Mouse (Mus musculus) CH12.LX (cell line): ENCODE data around the gene Hist1h4f. TPM values are rescaled to one million over a fixed set of nuclear protein-coding genes. Genes with fewer than 3 reads are reported as not detected.
A peak's percentile ranks its signal among the peaks of the same experiment; 100 is the strongest.
"Not testable (repeated sequence)": the region's sequence is repeated elsewhere in the genome, so short reads cannot be mapped to it uniquely, and the experiment has no call there.

Experiments used
- DNase-seq: peaks from one replicate; pipeline ENCODE4 v3.0.0-alpha.2; 2013; ENCODE audit errors: extremely low read depth
- H3K27ac ChIP-seq: 2 replicates; pipeline ENCODE4 v1.5.1; 2012; ENCODE audit warnings: low read depth, mild to moderate bottlenecking, control low read depth, moderate library complexity; ENCODE audit not compliant: insufficient read depth
- H3K27me3 ChIP-seq: replicated peaks from 2 replicates; pipeline ENCODE3; 2012; ENCODE audit warnings: inconsistent platforms
- H3K36me3 ChIP-seq, 2 experiments: replicated peaks in 1 of 2; 2 replicates each; pipeline versions ENCODE3 to v1.6.1; 2012; ENCODE audit warnings: inconsistent platforms in 1 of 2, low read length in 1 of 2, mild to moderate bottlenecking in 1 of 2, mixed read lengths in 1 of 2, moderate library complexity in 1 of 2; ENCODE audit not compliant: control insufficient read depth in 1 of 2, insufficient read depth in 1 of 2
- H3K4me1 ChIP-seq, 2 experiments: 2 replicates each; pipeline ENCODE4 v1.6.1; 2012; ENCODE audit warnings: inconsistent platforms in 1 of 2, moderate library complexity in 1 of 2; ENCODE audit not compliant: insufficient read depth in 2 of 2, control insufficient read depth in 1 of 2
- H3K4me2 ChIP-seq: 2 replicates; pipeline ENCODE4 v1.6.1; 2012; ENCODE audit warnings: low read depth, mild to moderate bottlenecking, control low read depth; ENCODE audit not compliant: poor library complexity, insufficient read depth, severe bottlenecking
- H3K4me3 ChIP-seq, 3 experiments: fragments of 150-350 bp in 1 of 3; sonication (generic) in 1 of 3; replicated peaks in 1 of 3; 2 replicates each; pipeline versions ENCODE3 to v1.5.1; 2011 to 2012; ENCODE audit warnings: low read depth in 2 of 3, low read length in 2 of 3, mild to moderate bottlenecking in 2 of 3, moderate library complexity in 2 of 3, control low read depth in 1 of 3, improper control_type of control experiment in 1 of 3, inconsistent platforms in 1 of 3, mixed read lengths in 1 of 3; ENCODE audit not compliant: poor library complexity in 1 of 3
- H3K79me2 ChIP-seq: replicated peaks from 2 replicates; pipeline ENCODE4 v1.6.1; 2012; ENCODE audit warnings: mild to moderate bottlenecking, moderate library complexity; ENCODE audit not compliant: control insufficient read depth, poor library complexity, insufficient read depth, severe bottlenecking; ENCODE audit errors: extremely low read depth
- H3K9ac ChIP-seq: 2 replicates; pipeline ENCODE4 v1.6.1; 2012; ENCODE audit warnings: low read depth, mild to moderate bottlenecking, control low read depth, moderate library complexity; ENCODE audit not compliant: insufficient read depth
- H3K9me3 ChIP-seq: replicated peaks from 2 replicates; pipeline ENCODE3; 2012; ENCODE audit warnings: low read length, inconsistent platforms, mixed read lengths
- BHLHE40 ChIP-seq: IDR thresholded peaks from 2 replicates; pipeline ENCODE4 v1.6.1; 2011; ENCODE audit warnings: mild to moderate bottlenecking, low read depth, low read length, improper control_type of control experiment
- CHD1 ChIP-seq: IDR thresholded peaks from 2 replicates; pipeline ENCODE4 v1.6.1; 2012; ENCODE audit warnings: low read depth, low read length, improper control_type of control experiment, inconsistent platforms
- CHD2 ChIP-seq: IDR thresholded peaks from 2 replicates; pipeline ENCODE4 v1.6.1; 2011; ENCODE audit warnings: low read length, improper control_type of control experiment
- HCFC1 ChIP-seq: IDR thresholded peaks from 2 replicates; pipeline ENCODE4 v1.6.1; 2012; ENCODE audit warnings: low read depth, mild to moderate bottlenecking, inconsistent platforms, low read length, improper control_type of control experiment
- IRF4 ChIP-seq: IDR thresholded peaks from 2 replicates; pipeline ENCODE4 v1.6.1; 2014; ENCODE audit warnings: low read depth, mild to moderate bottlenecking, inconsistent platforms, low read length, improper control_type of control experiment
- JUN ChIP-seq: IDR thresholded peaks from 2 replicates; pipeline ENCODE4 v1.6.1; 2011; ENCODE audit warnings: low read depth, mild to moderate bottlenecking, low read length, improper control_type of control experiment, moderate library complexity; ENCODE audit not compliant: insufficient read depth
- JUND ChIP-seq: conservative IDR thresholded peaks from 2 replicates; pipeline ENCODE4 v1.6.1; 2011; ENCODE audit warnings: low read depth, low read length, improper control_type of control experiment
- KAT2A ChIP-seq: IDR thresholded peaks from 2 replicates; pipeline ENCODE4 v1.6.1; 2012; ENCODE audit warnings: low read length, improper control_type of control experiment, inconsistent platforms; ENCODE audit not compliant: insufficient replicate concordance
- MAFK ChIP-seq: IDR thresholded peaks from 2 replicates; pipeline ENCODE4 v1.6.1; 2011; ENCODE audit warnings: low read length, improper control_type of control experiment; ENCODE audit not compliant: insufficient replicate concordance
- MAX ChIP-seq: IDR thresholded peaks from 2 replicates; pipeline ENCODE4 v1.6.1; 2011; ENCODE audit warnings: low read length, improper control_type of control experiment
- MAZ ChIP-seq: IDR thresholded peaks from 2 replicates; pipeline ENCODE4 v1.6.1; 2012; ENCODE audit warnings: low read depth, mild to moderate bottlenecking, inconsistent platforms, low read length, improper control_type of control experiment, moderate library complexity
- MEF2A ChIP-seq: IDR thresholded peaks from 2 replicates; pipeline ENCODE4 v1.6.1; 2014; ENCODE audit warnings: low read depth, mild to moderate bottlenecking, inconsistent platforms, low read length, improper control_type of control experiment, borderline replicate concordance
- MXI1 ChIP-seq: IDR thresholded peaks from 2 replicates; pipeline ENCODE4 v1.6.1; 2011; ENCODE audit warnings: mild to moderate bottlenecking, low read depth, low read length, improper control_type of control experiment
- NELFE ChIP-seq: IDR thresholded peaks from 2 replicates; pipeline ENCODE4 v1.6.1; 2011; ENCODE audit warnings: low read depth, low read length, improper control_type of control experiment
- NRF1 ChIP-seq: IDR thresholded peaks from 2 replicates; pipeline ENCODE4 v1.6.1; 2014; ENCODE audit warnings: low read depth, mild to moderate bottlenecking, inconsistent platforms, low read length, improper control_type of control experiment, moderate library complexity
- PAX5 ChIP-seq: IDR thresholded peaks from 2 replicates; pipeline ENCODE4 v1.6.1; 2012; ENCODE audit warnings: low read length, inconsistent platforms, mixed read lengths
- POLR2A ChIP-seq: IDR thresholded peaks from 2 replicates; pipeline ENCODE4 v1.6.1; 2011; ENCODE audit warnings: low read depth, mild to moderate bottlenecking, improper control_type of control experiment, low read length
- POLR2AphosphoS2 ChIP-seq: IDR thresholded peaks from 2 replicates; pipeline ENCODE4 v1.6.1; 2011; ENCODE audit warnings: low read depth, low read length, improper control_type of control experiment
- RAD21 ChIP-seq: IDR thresholded peaks from 2 replicates; pipeline ENCODE4 v1.6.1; 2011; ENCODE audit warnings: low read depth, mild to moderate bottlenecking, low read length, improper control_type of control experiment, moderate library complexity
- RCOR1 ChIP-seq: conservative IDR thresholded peaks from 2 replicates; pipeline ENCODE4 v1.6.1; 2012; ENCODE audit warnings: low read depth, mild to moderate bottlenecking, inconsistent platforms, low read length, improper control_type of control experiment
- SIN3A ChIP-seq: IDR thresholded peaks from 2 replicates; pipeline ENCODE4 v1.6.1; 2012; ENCODE audit warnings: low read length, improper control_type of control experiment, inconsistent platforms
- SMC3 ChIP-seq: IDR thresholded peaks from 2 replicates; pipeline ENCODE4 v1.6.1; 2011; ENCODE audit warnings: low read depth, low read length, improper control_type of control experiment
- TBP ChIP-seq: conservative IDR thresholded peaks from 2 replicates; pipeline ENCODE4 v1.6.1; 2011; ENCODE audit warnings: low read depth, low read length, improper control_type of control experiment
- UBTF ChIP-seq: IDR thresholded peaks from 2 replicates; pipeline ENCODE4 v1.6.1; 2012; ENCODE audit warnings: low read depth, mild to moderate bottlenecking, inconsistent platforms, low read length, improper control_type of control experiment, moderate library complexity
- USF1 ChIP-seq: IDR thresholded peaks from 2 replicates; pipeline ENCODE4 v1.6.1; 2014; ENCODE audit warnings: low read depth, mild to moderate bottlenecking, inconsistent platforms, low read length, improper control_type of control experiment
- USF2 ChIP-seq: conservative IDR thresholded peaks from 2 replicates; pipeline ENCODE4 v1.6.1; 2011; ENCODE audit warnings: low read depth, low read length, improper control_type of control experiment
- ZC3H11A ChIP-seq: IDR thresholded peaks from 2 replicates; pipeline ENCODE4 v1.6.1; 2012; ENCODE audit warnings: low read depth, mild to moderate bottlenecking, inconsistent platforms, low read length, improper control_type of control experiment
- ZMIZ1 ChIP-seq: IDR thresholded peaks from 2 replicates; pipeline ENCODE4 v1.6.1; 2012; ENCODE audit warnings: low read depth, mild to moderate bottlenecking, inconsistent platforms, low read length, improper control_type of control experiment
- ZNF384 ChIP-seq: IDR thresholded peaks from 2 replicates; pipeline ENCODE4 v1.6.1; 2012; ENCODE audit warnings: low read depth, low read length, improper control_type of control experiment, inconsistent platforms
- dilution Hi-C: fragments of 300-500 bp; cut with MboI; formaldehyde crosslinking; loops from 2 replicates; pipeline ENCODE4 v1.14.3; 2020; ENCODE audit warnings: low sequenced_read_pairs; ENCODE audit not compliant: extremely low pct_unique_long_range_greater_than_20kb, extremely low pct_ligation_motif_present
- in situ Hi-C: fragments of 300-500 bp; cut with MboI; formaldehyde crosslinking; loops from 3 replicates; pipeline ENCODE4 v1.14.3; 2019; ENCODE audit warnings: low sequenced_read_pairs, low pct_ligation_motif_present, low pct_unique_long_range_greater_than_20kb, mixed read lengths
- polyA plus RNA-seq: library from polyadenylated mRNA; unstranded; fragments of >175 nt; gene quantifications from 2 replicates; pipeline ENCODE4 v1.2.1, GENCODE M21; 2012; ENCODE audit warnings: low read depth; ENCODE audit not compliant: insufficient read length
- total RNA-seq, 2 experiments: library from RNA; depleted of rRNA; stranded (reverse); fragments of 300-350 nt in 1 of 2; fragments of >200 nt in 1 of 2; gene quantifications; 2 replicates each; pipeline ENCODE4 v1.2.3; 2012 to 2014

Gene Hist1h4f
- total and polyA plus RNA-seq, 3 experiments = 9.0 to 4,902 (median 27.1) TPM

DNA sequence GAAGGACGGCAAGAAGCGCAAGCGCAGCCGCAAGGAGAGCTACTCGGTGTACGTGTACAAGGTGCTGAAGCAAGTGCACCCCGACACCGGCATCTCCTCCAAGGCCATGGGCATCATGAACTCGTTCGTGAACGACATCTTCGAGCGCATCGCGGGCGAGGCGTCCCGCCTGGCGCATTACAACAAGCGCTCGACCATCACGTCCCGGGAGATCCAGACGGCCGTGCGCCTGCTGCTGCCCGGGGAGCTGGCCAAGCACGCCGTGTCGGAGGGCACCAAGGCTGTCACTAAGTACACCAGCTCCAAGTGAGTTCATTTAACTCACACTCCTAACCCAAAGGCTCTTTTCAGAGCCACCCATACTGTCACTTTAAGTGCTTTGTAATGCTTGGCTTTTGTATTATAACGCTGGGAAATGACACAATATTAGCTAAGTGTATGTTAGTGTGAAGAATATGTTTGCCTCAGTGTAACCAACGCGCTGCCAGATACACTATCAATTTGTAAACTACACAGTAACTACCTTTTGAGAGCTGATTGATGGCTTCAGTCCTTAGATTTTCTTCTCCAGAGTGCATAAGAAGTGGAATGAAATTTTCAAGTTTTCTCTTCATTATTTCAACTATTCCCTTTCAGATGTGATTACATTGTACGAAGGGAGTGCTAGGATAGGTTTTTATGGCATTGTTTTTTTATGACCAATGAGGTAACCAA, 20.2 kb upstream of the Hist1h4f start:
- H3K4me3 ChIP-seq = peak overlapping the region; percentile 34 to 66 (median 36)
- H3K27me3 ChIP-seq, H3K4me1 ChIP-seq, H3K79me2 ChIP-seq, H3K36me3 ChIP-seq, H3K9me3 ChIP-seq, dilution Hi-C loops: not testable (repeated sequence)
- peak; percentile 52 for TF ChIP-seq HCFC1
- peak; percentile 43; the same call in 1 of the 2 replicates for TF ChIP-seq MAX
- TF ChIP-seq SMC3 = peak; percentile 17; the same call in 1 of the 2 replicates
- TF ChIP-seq CHD1 = peak; percentile 98
- TF ChIP-seq TBP = peak; percentile 68
- 0 out of 2 replicates have a peak, but pooled peaks have one; percentile 59 for TF ChIP-seq KAT2A
- peak; percentile 51; the same call in 1 of the 2 replicates for TF ChIP-seq MXI1
- peak; percentile 57 for TF ChIP-seq NRF1
- peak; percentile 60; the same call in 1 of the 2 replicates for TF ChIP-seq CHD2
- TF ChIP-seq UBTF = peak; percentile 99
- TF ChIP-seq NELFE = peak; percentile 95
- peak; percentile 86; the same call in 1 of the 2 replicates for TF ChIP-seq RCOR1
- TF ChIP-seq MAFK = peak; percentile 20; the same call in 1 of the 2 replicates
- peak; percentile 99 for TF ChIP-seq ZMIZ1
- peak; percentile 92 for TF ChIP-seq POLR2A
- 0 out of 2 replicates have a peak, but pooled peaks have one; percentile 19 for TF ChIP-seq BHLHE40
- peak; percentile 100 for TF ChIP-seq POLR2AphosphoS2
- TF ChIP-seq MAZ = 0 out of 2 replicates have a peak, but pooled peaks have one; percentile 42
- peak; percentile 66 for TF ChIP-seq SIN3A
- peak overlapping the region; percentile 91 for H3K9ac ChIP-seq
- peak; percentile 66 for DNase-seq
- H3K4me2 ChIP-seq = peak overlapping the region; percentile 67; the same call in 1 of the 2 replicates
- peak overlapping the region; percentile 98 for H3K27ac ChIP-seq
- in situ Hi-C loops = loop anchor here (25.0 kb wide), 1 partner anchor 1834 kb away; the partner anchor contains the start of gene Hist1h4j

DNA sequence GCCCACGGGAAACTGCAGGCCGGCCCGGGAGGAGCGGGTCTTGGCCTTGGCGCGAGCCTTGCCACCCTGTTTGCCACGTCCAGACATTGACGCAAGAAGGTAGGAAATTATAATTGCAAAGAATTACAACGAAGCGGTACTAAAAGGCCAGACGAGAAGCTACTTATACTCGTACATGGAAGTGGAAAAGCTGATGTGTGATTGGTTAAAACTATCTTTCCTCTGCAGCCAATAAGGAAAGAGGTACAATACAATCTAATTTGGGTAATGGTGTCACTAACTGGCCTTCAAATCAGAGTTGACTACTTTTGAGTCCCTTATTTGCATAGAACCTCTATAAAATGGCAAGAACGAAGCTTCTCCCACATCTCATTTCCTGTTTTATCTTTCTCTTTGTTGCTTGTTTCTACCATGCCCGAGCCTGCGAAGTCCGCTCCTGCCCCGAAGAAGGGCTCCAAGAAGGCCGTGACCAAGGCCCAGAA, 19.6 kb upstream of the Hist1h4f start, which contains the start of the genes Hist1h2ae and Hist1h2bg:
Hist1h2ae (minus strand) TSS at position 199 of the 482 bp plus-strand sequence.
Hist1h2bg (plus strand) TSS at position 375 of the 482 bp plus-strand sequence.
- H3K9ac ChIP-seq = peak within 1 kb of the TSS; percentile 91
- H3K27ac ChIP-seq = peak within 1 kb of the TSS; percentile 98
- H3K4me2 ChIP-seq = peak within 1 kb of the TSS; percentile 82
- H3K27me3 ChIP-seq = no peaks in the 10 kb centered on the region
- peak; percentile 95 for DNase-seq
- no peaks in the 10 kb centered on the region for H3K79me2 ChIP-seq
- no peaks in the 10 kb centered on the region for H3K36me3 ChIP-seq
- no peaks in the 10 kb centered on the region for H3K9me3 ChIP-seq
- H3K4me1 ChIP-seq = peaks cover 0 to 4% of the 10 kb centered on the region in 2 experiments; a peak in 1 of 4 replicates
- in situ Hi-C loops = loop anchor here (25.0 kb wide), 1 partner anchor 1834 kb away; the partner anchor contains the start of gene Hist1h4j
- dilution Hi-C loops = no loop called here
- peak within 1 kb of the TSS; percentile 34 to 66 (median 36) for H3K4me3 ChIP-seq
- TF ChIP-seq RAD21 (no peak), ZC3H11A (no peak), NRF1 (no peak; the same call in 1 of the 2 replicates), ZNF384 (no peak), CHD2 (peak; percentile 94), TBP (peak; percentile 99), USF1 (no peak), PAX5 (no peak), BHLHE40 (no peak), JUN (peak; percentile 49; the same call in 1 of the 2 replicates), MAFK (no peak), IRF4 (no peak; the same call in 1 of the 2 replicates), USF2 (no peak), JUND (peak; percentile 74; the same call in 1 of the 2 replicates), UBTF (no peak), POLR2A (peak; percentile 81), MAX (no peak), MEF2A (peak; percentile 76; the same call in 1 of the 2 replicates), CHD1 (no peak; the same call in none of the 2 replicates)
